Mouse (Mus musculus) lung, postnatal 4 days (tissue): Measurements from ENCODE around the gene Lrrc32.

Source experiments
- DNase-seq, 2 experiments: peaks; one replicate each; pipeline ENCODE4 v3.0.0; 2021

Gene Lrrc32

DNA sequence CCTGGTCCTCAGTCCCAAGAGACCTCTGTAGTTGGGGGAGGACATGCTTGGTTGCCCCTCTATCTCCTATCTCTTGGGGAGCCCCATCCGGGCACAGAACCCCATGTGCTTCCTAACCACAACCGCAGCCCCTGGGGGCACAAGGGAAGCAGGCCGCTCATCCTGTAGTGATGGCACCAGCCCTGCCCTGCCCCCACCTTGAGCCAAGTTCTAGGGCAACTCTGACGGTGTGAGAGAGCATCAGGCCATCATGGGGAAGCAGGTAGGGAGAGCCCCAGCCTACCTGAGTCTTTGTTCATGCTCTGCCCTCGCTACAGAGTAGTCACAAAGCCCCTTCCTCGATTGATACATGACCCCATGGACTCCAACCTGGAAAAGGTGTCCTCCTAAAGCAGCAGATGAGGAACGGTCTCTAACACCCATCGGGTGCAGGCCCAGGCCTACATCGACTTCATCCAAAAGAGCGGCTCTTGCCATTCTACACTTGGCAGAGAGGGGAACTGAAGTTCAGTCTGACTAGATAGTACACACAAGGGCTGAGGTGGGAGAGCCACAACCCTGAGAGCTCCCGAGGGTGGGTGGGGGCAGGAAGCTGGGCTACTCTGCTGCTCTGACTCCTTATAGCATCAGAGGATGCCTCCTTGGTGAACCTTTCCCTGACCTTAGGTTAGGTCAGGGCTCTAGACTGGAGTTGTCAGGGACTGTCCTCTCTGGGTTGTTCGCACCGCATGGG lies 519 bp upstream of the Lrrc32 start:
- peak in 1 of 2 experiments; percentile 57 for DNase-seq

DNA sequence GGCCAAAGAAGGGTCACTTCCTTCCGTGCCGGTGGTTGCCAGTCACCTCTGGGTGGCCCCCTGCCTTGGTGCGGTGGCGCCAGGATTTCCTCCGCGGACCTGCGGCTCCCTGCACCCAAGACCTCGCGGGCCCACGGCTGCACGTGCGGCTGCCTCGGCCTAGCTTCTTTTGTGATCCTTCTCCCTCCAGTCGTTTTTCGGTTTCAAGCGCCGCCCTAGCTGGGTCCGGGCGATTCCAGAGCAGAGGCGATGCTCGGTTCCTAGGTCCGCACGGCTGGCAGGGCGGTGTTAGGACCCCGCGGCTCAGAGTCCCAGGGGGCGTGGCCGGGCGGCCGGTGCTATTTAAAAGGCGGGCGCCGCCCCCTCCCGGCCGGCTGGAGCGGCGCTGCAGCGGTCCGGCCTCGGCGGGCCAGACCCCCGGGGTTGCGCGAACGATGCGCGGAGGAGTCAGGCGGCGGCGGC lies 571 bp downstream of the Lrrc32 start:
- DNase-seq: peak; percentile 88 to 90

DNA sequence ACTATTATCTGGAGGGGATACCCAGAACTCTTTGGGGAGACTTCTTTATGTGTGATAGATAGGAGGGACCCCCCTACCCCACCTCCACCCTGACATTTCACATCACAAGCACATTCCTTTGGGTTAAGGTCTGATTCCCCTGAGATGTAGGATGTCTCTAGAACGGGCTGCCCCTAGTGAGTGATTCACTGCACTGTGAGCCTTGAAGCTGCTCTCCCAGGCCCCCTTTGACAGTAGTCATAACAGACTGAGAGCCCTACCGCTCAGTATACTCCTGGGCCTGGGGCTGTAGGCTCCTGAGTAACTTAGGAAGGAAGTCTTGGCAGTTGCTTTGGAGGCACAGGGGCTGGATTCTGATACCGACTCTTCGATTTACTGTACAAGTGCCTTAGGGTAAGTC lies 1.2 kb downstream of the Lrrc32 start:
- DNase-seq: no peak

DNA sequence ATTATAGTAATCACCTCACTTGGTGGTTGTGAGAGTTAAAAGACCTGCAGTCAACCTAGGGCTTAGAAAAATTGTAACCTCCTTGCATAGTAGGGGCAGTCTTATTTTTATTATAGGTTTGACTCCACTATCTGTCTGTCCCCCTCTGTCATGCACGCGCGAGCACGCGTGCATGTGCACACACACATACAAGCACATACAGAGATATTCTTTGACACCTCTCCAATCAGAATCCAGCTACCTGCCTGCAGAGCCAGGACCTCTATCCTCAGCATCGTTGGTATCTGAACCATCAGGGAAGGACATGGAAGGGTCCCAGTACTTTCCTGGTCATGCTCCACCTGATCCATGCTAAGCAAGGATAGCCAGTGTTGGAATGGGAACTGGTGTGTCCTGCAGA lies 1.8 kb downstream of the Lrrc32 start:
- no peak for DNase-seq

DNA sequence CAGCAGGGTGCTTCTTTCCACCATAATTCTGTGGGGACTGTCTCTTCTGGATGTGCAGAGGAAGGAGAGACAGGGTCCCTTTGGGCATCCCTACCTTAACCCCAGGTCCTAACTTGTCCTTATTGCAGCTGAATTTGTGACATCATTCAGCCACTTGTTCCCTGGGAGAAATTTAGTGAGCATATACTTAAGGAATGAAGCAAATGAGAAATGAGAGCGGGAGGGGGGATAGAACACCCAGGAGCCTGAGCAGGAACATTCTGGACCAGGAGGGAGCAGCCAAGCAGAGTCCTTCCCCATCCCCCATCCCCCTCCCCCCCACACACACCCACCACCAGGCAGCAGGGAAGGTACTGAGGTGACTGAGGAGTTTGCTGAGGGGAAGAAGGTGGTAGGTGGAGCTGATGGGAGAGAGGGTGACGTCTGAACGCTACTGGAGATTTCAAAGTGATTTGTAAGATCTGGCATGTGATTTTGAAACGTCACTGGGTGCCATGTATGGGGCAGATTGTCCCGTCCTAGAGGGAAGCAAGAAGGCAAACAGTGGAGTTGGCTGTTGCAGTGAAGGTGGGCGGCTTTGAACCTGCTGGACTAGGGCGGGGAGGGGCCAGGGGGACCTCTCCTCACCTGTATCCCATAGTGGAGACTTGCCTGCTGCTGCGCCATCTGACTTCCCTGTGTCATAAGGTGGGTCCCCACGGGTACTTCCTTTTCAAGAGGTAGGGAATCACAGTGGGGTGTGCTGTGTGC lies 2.5 kb downstream of the Lrrc32 start:
- DNase-seq: no peak

DNA sequence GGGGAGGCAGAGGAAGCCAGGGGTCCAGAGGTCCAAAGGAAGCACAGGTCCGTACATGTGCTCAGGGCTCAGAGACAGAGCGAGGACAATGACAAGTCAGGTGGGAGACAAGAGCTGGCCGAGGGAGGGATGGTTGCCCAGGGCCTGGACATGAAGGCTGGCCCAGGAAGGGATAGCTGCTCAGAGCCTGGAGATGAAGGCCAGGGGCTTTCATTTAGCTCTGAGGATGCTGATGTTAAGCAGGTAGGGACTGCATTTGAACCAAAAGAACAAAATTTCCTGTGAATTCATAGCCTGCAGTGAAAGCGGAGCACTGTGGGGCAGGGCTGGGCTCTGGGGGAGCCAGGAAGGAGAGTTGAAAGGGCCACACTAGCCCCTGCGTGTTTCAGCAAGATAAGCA lies 3.2 kb downstream of the Lrrc32 start:
- DNase-seq: no peak

DNA sequence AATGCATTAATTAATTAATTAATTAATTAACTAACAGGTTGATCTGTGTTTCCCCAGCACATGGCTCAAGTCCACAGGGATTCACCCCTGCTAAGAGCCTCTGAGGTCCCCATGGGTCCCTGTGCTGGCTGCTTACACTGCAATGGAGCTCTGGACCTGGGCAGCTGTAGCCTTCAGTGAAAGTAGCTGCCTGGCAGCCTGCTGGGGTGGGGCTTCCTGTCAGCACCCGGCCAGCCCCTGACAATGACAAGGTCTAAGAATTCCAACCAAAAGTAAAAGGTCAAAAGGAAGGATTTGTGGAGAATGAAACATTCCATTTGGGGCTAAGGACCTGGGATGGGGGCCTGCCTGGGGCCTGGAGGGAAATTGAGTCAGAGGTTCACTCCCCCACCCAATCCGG lies 4.2 kb downstream of the Lrrc32 start:
- peak in 1 of 2 experiments; percentile 52 for DNase-seq

DNA sequence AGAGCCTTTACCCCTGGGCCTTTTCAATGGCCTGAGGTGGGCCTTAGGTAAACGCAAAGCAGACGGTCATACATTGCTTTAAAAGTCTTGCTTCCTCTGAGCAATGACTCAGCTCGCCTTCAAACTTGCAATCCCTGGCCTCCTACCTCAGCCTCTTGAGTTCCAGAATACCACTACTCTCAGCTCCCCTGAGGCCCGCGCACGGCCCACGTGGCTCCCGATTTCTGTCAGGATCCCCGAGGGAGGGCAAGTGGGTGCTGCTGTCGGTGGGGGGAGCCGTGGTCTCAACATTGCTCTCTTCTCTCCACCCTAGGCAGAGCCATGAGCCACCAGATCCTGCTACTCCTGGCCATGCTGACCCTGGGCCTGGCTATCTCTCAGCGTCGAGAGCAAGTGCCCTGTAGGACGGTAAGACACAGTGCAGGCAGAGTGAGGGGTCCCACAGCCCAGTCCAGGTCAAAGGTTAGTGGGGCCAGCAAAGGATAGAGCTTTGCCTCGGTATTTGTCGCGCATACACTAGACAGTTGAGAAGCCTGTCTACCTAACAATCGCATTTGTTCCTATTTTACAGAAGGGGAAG lies 4.9 kb downstream of the Lrrc32 start:
- no peak for DNase-seq

DNA sequence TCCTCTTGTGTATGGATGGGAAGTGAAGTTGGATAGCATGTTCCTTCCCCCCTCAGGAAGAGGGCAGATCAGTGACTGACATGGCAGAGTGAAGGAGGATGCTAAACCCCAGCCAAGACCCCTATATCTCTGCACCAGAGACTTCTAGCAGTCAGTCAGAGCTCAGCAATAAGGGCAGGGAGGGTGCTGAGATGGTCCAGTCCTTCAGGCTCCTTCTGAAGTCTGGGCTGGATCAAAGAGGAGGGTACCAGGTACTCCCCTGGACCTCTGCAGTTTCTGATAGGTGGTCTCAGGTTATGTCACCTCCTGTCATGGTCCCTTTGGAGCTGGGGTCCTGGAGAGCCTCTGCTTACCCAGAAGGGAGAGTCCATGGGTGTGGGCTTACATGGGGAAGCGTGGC lies 6.5 kb downstream of the Lrrc32 start:
- no peak for DNase-seq

DNA sequence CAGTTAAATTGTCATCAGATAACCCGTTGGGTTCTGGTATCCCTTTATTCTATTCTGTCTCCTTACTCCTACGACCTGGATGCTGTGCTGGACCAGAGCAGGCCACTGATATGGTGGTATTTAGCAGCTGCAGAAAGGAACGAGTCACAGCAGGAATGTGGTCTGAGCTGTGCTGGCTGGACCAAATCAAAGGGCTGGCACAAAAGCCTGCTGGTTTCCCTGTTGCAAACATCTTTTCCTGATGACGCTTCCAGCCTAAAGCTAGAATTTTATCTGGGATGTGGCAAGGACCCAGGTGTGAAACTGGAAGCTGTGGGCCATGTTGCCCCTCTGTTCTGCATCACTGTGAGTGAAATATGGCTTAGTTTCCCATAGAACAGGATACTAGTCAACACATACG lies 8.4 kb downstream of the Lrrc32 start:
- no peak for DNase-seq

DNA sequence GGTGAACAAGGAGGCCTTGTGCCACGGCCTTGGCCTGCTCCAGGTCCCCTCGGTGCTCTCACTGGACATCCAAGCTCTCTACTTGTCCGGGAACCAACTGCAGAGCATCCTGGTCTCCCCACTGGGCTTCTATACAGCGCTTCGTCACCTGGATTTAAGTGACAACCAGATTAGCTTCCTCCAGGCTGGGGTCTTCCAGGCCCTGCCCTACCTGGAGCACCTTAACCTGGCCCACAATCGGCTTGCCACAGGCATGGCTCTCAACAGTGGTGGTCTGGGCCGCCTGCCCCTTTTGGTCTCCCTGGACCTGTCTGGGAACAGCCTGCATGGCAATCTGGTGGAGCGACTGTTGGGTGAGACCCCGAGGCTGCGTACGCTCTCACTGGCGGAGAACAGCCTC lies 9.0 kb downstream of the Lrrc32 start:
- no peak for DNase-seq

DNA sequence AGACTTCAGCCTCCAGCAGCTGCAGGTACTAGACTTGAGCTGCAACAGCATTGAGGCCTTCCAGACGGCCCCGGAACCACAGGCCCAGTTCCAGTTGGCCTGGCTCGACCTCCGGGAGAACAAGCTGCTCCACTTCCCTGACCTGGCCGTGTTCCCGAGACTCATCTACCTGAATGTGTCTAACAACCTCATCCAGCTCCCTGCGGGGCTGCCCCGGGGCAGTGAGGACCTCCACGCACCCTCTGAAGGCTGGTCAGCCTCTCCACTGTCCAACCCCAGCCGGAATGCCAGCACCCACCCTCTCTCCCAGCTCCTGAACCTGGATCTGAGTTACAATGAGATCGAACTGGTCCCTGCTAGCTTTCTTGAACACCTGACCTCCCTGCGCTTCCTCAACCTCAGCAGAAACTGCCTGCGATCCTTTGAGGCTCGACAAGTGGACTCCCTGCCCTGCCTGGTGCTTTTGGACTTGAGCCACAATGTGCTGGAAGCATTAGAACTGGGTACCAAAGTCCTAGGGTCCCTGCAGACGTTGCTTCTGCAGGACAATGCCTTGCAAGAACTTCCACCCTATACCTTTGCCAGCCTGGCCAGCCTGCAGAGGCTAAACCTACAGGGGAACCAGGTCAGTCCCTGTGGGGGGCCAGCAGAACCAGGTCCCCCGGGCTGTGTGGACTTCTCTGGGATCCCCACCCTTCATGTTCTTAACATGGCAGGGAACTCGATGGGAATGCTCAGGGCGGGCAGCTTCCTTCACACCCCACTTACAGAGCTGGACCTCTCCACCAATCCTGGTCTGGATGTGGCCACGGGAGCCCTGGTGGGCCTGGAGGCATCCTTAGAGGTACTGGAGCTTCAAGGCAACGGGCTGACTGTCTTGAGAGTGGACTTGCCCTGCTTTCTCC lies 9.8 kb downstream of the Lrrc32 start:
- DNase-seq: no peak

DNA sequence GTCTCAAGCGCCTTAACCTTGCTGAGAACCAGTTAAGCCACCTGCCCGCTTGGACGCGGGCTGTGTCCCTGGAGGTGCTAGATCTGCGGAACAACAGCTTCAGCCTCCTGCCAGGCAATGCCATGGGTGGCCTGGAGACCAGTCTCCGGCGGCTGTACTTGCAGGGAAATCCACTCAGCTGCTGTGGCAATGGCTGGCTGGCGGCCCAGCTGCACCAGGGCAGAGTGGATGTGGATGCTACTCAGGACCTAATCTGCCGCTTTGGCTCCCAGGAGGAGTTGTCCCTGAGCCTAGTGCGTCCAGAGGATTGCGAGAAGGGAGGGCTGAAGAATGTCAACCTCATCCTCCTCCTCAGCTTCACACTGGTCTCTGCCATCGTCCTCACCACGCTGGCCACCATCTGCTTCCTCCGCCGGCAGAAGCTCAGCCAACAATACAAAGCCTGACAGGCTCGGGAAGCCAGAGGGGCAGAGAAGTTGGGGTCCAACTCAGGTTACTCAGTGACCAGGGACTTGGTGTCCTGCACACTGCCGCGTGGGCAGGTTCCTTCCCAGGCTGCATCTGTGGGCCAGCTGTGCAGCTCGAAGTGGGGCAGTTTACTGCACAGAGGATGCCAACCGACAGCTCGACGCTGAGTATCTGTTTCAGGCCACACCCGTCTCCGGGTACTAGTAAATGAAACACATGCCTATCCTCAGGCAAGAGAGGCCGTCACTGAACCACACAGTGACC lies 10.6 kb downstream of the Lrrc32 start:
- no peak for DNase-seq

DNA sequence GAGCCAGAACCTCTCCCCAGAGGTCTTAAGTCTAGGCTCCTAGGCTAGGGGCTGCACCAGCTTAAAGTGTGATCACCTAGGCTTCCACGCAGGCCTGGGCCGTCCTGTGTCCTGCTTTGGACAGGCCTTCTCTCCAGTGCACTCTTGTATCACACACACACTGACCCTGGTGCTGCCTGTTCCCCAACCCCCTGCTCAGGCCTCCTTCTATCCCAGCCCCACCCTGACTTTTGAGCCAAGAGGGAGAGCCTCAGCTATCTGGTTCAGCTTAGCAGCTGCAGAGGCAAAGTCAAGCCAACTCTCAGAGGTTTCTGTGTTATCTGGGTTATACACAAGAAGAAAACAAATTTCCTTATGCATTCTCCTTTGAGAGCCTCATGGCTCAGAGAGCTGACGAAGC lies 11.4 kb downstream of the Lrrc32 start:
- no peak for DNase-seq

DNA sequence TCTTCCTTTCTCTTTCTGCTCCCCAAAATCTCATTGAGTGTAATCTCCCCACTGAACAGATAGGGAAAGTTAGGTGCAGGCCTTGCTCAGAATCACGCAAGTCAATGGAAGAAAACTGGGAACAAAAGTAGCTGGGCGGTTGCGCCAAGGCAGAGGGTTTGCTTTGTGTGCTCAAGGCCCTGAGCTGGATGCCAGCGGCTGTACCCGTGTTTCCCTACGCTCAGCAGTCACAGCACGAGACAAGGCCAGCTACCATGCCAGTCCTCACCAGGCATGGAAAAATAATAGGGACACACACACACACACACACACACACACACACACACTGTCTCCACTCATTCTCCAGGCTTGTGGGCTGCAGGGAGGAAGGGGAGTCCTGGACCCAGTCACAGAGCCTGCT lies 12.0 kb downstream of the Lrrc32 start:
- DNase-seq: no peak

DNA sequence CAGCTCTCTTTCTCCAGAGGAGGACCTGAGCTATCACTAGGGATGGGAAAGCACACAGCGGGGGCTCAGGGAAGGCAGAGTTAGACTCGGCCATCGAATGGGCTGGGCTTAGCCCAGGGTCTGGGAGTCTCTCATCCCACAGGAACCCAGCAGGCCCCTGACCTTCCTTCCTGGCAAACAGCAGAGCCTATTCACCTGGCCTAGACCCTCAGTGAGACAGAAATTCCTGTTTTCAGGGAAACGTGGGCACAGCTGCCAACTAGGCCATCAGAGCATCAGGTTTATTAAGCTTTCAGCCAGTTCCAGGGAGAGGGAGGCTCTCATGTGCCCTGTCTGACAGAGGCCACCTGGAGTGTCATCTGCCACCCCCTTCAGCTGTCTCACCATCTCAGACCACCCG lies 13.8 kb downstream of the Lrrc32 start:
- no peak for DNase-seq

DNA sequence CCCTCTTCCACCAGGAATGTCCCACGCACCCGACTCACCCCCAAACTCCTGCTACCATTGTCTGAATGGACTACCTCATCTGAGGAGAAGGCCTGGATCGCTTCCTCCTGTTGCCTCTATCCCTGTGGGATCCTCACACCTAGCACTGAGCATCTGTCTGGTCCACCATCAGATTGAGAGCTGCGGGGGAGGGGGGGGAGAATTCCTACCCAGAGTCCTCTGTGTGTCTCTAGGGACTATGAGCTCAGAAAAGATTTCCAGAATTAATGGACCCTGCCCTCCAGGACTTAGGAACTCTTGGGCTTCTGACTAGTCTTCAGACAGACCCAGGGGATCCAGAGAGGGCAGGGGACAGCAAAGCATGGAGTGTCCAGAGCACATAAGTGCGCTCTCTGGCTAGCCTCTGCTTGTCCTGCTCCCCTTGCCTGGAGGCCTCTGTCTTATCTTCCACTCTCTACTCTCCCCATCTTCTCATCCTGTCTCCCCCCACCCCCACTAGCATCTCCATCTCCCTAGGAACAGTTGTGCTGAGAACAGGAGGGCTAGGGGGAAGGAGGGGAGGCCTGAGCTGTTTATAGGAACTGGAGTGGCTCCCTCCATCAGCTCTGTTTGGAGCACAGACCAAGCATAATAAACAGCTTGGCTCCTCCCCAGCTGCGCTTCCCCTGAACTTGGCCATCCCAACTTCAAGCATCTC lies 15.0 kb downstream of the Lrrc32 start:
- peak in 1 of 2 experiments; percentile 73 for DNase-seq

DNA sequence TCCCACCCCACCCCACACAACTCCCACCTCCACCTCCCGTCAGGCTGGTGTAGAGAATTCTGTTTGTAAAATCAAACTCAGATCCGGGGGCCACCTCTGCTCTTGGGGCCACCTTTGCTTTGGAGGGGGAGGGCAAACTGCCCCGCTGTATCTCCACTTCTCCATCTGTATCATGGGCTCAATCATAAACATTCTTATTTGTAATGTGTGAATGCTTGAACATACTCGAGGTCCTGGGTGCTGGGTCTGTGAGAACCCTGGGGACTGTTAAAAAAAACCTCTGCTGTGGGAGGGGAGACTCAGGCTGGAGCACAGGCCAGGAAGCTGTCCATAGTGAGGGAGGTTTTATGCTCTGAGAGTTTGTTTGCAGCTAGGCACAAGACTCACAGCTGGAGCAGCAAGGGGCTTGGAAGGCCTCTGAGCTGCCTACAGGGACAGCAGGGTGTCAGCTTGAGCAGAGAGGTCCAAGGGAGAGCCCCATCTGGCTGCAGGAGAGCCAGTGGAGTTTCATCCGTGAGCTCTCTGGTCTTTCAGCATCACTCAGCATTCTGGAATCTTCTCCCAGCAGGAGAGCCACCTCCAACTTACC lies 15.7 kb downstream of the Lrrc32 start:
- peak in 1 of 2 experiments; percentile 61 for DNase-seq

DNA sequence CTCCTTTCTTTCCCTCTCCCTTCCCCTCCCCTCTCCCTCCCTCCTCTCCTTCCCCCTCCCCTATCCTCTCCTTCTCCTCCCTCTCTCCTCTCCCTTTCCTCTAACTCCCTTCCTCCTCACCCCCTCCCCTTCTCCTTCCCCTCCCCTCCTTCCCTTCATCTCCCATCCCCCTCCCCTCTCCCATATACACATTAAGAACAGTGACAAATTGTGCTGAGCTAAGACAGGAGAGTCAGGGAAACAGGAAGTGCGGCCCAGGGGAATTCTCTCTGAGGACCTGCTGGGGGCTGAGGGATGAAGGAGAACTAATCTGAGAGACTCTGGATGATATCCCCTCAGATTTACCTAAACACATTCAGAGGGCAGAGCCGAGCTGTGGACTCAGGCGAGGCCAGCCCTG lies 16.6 kb downstream of the Lrrc32 start:
- no peak for DNase-seq

DNA sequence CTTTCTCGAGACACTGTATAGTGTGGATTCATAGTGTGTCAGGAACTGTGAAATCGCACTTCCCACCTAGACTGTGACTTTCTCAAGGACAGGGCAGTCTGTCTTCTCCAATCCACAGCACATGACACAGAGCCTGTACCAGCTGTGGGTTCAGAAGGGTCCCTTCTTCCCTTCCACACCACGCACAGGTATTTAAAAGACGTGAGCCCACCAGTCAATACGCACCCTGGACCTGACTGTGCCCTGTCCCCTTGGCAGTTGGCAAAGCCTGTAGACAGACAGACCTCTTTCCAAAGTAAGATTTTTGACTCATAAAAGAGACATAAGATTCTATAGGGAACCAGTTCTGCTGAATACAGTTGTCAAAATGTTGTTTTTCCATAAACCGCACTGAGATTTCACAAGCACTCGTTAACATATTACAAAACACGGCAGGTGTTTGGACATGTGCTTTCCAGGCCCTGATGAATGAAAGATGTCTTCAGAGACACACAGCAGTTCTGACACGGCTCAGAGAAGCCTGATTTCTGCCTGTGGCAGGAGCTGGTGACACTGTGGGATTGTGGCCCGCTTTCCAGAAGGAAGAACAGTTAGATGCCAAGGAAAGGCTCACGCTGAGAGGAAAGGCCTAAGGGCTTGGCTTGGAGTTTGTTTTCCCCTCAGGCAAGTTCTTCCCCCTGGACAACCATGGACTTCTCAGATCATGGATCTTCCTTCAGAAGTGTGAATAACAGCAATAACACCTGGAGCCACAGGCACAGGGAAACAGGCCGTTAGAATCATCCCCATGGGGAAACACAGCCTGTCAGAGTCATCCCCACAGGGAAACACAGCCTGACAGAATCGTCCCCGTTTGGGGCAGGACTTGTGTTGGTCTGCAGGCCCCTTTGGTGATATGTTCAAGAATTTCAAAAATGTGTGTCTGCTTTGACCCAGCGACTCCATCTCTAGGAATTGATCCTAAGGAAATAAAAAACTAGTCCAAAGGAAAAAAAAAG lies 22.2 kb downstream of the Lrrc32 start:
- no peak for DNase-seq
